Mouse (Mus musculus) ES-E14 (cell line): ENCODE results near the gene Gm49337.

Experiments used
- CHD2 ChIP-seq: IDR thresholded peaks from 2 replicates; pipeline ENCODE4 v1.6.1; 2014; ENCODE audit warnings: mild to moderate bottlenecking, low read depth, low read length, inconsistent platforms
- HCFC1 ChIP-seq: IDR thresholded peaks from 2 replicates; pipeline ENCODE4 v1.6.1; 2012; ENCODE audit warnings: low read length, inconsistent platforms, borderline replicate concordance; ENCODE audit not compliant: insufficient read depth
- MAFK ChIP-seq: IDR thresholded peaks from 2 replicates; pipeline ENCODE4 v1.6.1; 2014; ENCODE audit warnings: mild to moderate bottlenecking, low read depth, low read length, inconsistent platforms; ENCODE audit not compliant: insufficient read depth
- ZC3H11A ChIP-seq: IDR thresholded peaks from 2 replicates; pipeline ENCODE4 v1.6.1; 2012; ENCODE audit warnings: low read depth, mild to moderate bottlenecking, inconsistent platforms, low read length, borderline replicate concordance
- ZNF384 ChIP-seq: IDR thresholded peaks from 2 replicates; pipeline ENCODE4 v1.6.1; 2012; ENCODE audit warnings: low read depth, low read length, inconsistent platforms

- no peak for TF ChIP-seq MAFK
- no peak for TF ChIP-seq ZC3H11A
- TF ChIP-seq HCFC1: no peak
- TF ChIP-seq CHD2: no peak
- no peak for TF ChIP-seq ZNF384
These were observed 12.4 kb upstream of the Gm49337 start for GRCm38 (mm10) chr4:116160769-116161168.
